Mouse (Mus musculus): ENCODE measurements around the gene Car10. TPM values are rescaled to one million over a fixed set of nuclear protein-coding genes. Genes with fewer than 3 reads are reported as not detected.

Gene Car10
- polyA plus RNA-seq, 1 experiment from 2014 or later: not detected

DNA sequence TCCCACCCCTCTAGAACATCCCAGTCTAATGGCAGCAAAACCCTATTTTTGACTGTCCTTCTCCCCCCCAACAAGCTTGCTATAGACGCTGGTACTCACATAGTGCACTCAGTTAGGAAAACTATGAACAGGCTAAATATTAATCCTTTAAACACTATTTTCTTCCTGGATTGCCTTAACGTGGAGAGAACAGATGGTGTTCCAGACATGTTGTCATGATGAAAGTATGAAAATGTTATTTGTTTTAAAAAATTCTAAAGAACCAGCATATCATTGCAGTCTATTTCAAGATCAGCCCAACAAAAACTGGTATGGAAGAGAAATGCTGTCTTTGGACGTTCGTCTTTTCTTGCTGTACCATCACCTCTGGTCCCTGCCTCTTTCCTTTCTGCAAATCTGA, 368.4 kb downstream of the Car10 start:
- DNase-seq (no peak), ATAC-seq (ENCODE audit: insufficient read depth) (no peak)
- WGBS: 68% methylated on average over 4 of the region's 4 CpGs
- H3K4me3 ChIP-seq (ENCODE audit: low read depth, low read length): no peak overlapping the region
- H3K4me2 ChIP-seq: no peak overlapping the region
- TF ChIP-seq CTCF (IDR thresholded peaks at IDR 0.05; ENCODE audit: low read depth): no peak
- no peak overlapping the region for H3K9ac ChIP-seq
- H3K27ac ChIP-seq (ENCODE audit: low read depth): no peak overlapping the region
- no peaks in the 10 kb centered on the region for H3K36me3 ChIP-seq (ENCODE audit: insufficient read depth)
- H3K4me1 ChIP-seq (ENCODE audit: insufficient read depth): no peaks in the 10 kb centered on the region
- H3K27me3 ChIP-seq (ENCODE audit: insufficient read depth, low read length): no peaks in the 10 kb centered on the region
- no peaks in the 10 kb centered on the region for H3K9me3 ChIP-seq (ENCODE audit: low read depth, low read length)

- no peaks in the 10 kb centered on the region for H3K4me1 ChIP-seq (ENCODE audit: insufficient read depth)
- H3K4me3 ChIP-seq (ENCODE audit: low read depth, low read length): no peak overlapping the region
- DNase-seq (no peak), ATAC-seq (ENCODE audit: insufficient read depth) (no peak)
- H3K9ac ChIP-seq: no peak overlapping the region
- H3K4me2 ChIP-seq: no peak overlapping the region
- no peaks in the 10 kb centered on the region for H3K9me3 ChIP-seq (ENCODE audit: low read depth, low read length)
- WGBS: 76% methylated on average over 3 of the region's 3 CpGs
- H3K27me3 ChIP-seq (ENCODE audit: insufficient read depth, low read length): no peaks in the 10 kb centered on the region
- H3K36me3 ChIP-seq (ENCODE audit: insufficient read depth): no peaks in the 10 kb centered on the region
- H3K27ac ChIP-seq (ENCODE audit: low read depth): no peak overlapping the region
- TF ChIP-seq CTCF (IDR thresholded peaks at IDR 0.05; ENCODE audit: low read depth): no peak
These were observed 369.9 kb downstream of the Car10 start for GRCm38 (mm10) chr11:93467711-93468110.

DNA sequence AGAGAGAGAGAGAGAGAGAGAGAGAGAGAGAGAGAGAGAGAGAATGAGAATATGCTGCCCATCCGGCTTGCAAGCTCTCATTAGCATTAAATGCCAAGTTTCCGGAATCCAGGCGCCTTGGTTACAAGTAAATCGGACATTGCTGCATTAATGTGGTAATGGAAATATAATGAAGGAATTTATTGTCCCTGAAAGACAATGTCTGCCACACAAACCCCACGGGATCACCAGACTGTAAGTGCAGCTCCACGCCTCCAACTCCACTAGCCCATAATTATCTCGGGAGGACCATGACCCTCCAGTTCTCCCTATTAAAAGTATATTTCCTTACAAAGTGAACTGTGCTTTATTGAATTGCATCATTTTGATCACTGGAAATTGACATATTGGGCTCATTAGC, 372.9 kb downstream of the Car10 start:
- 76% methylated on average over 7 of the region's 7 CpGs for WGBS
- DNase-seq: no peak
- Histone ChIP-seq H3K4me2 (no peak overlapping the region), H3K9ac (no peak overlapping the region), H3K9me3 (ENCODE audit: low read depth, low read length) (no peaks in the 10 kb centered on the region), H3K4me1 (ENCODE audit: insufficient read depth) (no peaks in the 10 kb centered on the region), H3K27me3 (ENCODE audit: insufficient read depth, low read length) (no peaks in the 10 kb centered on the region), H3K36me3 (ENCODE audit: insufficient read depth) (no peaks in the 10 kb centered on the region), H3K4me3 (ENCODE audit: low read depth, low read length) (no peak overlapping the region), H3K27ac (ENCODE audit: low read depth) (no peak overlapping the region)
- no peak for ATAC-seq (ENCODE audit: insufficient read depth)
- no peak for TF ChIP-seq CTCF (IDR thresholded peaks at IDR 0.05; ENCODE audit: low read depth)

DNA sequence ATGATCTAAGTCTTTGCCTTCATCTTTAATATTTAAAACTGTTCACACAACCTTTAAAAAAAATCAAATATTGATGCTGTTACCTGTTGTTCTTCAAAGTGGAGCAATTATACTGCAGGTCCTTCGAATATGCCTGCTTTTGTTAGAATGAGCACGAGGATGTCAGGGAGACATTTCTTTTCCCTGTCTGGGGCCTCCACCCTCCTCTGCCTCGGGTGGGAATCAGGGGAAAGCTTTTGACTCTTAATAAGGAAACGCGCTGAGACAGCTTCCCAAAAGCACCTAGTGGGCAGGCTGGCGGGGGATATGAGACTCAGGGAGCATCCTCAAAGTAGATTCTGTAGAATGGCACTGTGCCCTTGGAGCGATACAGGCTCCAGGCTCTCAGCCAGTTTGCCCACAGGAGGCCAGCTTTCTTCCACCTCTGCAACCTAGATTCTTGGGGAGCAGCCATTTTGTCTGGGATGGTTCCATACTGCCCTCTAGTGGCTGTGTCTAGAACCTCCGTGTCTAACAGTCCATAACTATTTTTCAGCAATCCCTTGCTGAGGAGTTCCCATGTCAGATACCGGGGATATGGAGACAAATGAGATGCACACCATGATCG, 373.8 kb downstream of the Car10 start:
- WGBS: 38% methylated on average over 10 of the region's 10 CpGs
- peak; percentile 90 for TF ChIP-seq CTCF (IDR thresholded peaks at IDR 0.05; ENCODE audit: low read depth)
- Histone ChIP-seq H3K9me3 (ENCODE audit: low read depth, low read length) (no peaks in the 10 kb centered on the region), H3K9ac (no peak overlapping the region), H3K4me3 (ENCODE audit: low read depth, low read length) (no peak overlapping the region), H3K4me1 (ENCODE audit: insufficient read depth) (no peaks in the 10 kb centered on the region), H3K36me3 (ENCODE audit: insufficient read depth) (no peaks in the 10 kb centered on the region), H3K4me2 (no peak overlapping the region), H3K27me3 (ENCODE audit: insufficient read depth, low read length) (no peaks in the 10 kb centered on the region), H3K27ac (ENCODE audit: low read depth) (no peak overlapping the region)
- ATAC-seq (ENCODE audit: insufficient read depth) (peak; percentile 74; the same call in 1 of the 2 replicates), DNase-seq (peak; percentile 88)

DNA sequence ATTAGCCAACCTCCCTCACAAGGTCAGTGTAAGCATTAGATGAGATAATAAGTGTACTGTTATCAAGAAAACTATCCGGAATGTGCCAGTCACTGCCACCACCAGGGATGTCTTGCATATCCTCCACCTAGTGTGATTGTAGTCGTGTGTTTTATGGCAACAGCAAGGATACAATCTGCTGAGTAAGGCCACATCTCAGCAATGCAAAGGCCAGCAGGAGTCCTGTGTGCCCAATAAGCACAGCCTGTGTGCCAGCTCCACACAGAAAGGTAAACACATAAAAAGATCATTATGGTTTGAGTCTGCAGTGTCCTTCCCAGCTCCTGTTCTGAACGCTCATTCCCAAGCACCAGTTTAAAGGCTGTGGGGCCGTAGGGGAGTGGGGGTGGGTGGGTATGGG, 386.8 kb downstream of the Car10 start:
- H3K9ac ChIP-seq: no peak overlapping the region
- ATAC-seq (ENCODE audit: insufficient read depth) (no peak), DNase-seq (no peak)
- no peaks in the 10 kb centered on the region for H3K9me3 ChIP-seq (ENCODE audit: low read depth, low read length)
- no peaks in the 10 kb centered on the region for H3K27me3 ChIP-seq (ENCODE audit: insufficient read depth, low read length)
- 65% methylated on average over 4 of the region's 4 CpGs for WGBS
- H3K4me3 ChIP-seq (ENCODE audit: low read depth, low read length): no peak overlapping the region
- TF ChIP-seq CTCF (IDR thresholded peaks at IDR 0.05; ENCODE audit: low read depth): no peak
- no peak overlapping the region for H3K27ac ChIP-seq (ENCODE audit: low read depth)
- no peak overlapping the region for H3K4me2 ChIP-seq
- H3K4me1 ChIP-seq (ENCODE audit: insufficient read depth): no peaks in the 10 kb centered on the region
- no peaks in the 10 kb centered on the region for H3K36me3 ChIP-seq (ENCODE audit: insufficient read depth)

DNA sequence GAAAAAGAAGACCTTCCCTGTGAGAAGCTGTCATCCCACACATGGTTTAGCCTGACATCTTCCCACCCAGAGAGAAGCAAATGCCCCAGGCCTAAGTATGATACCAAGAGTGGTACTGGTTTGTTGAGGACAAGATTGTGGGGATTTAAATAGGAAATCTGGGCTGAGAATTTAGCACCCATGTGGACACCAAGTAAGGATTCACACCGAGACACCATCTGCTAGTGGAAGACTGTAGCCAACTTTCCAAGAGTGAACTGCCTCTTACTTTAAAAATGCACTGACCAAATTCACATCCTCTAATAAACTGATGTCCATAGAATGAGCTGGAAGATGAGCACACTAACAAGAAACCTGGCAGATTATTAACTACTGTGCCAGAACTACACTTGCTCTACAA, 389.2 kb downstream of the Car10 start:
- Histone ChIP-seq H3K4me1 (ENCODE audit: insufficient read depth) (no peaks in the 10 kb centered on the region), H3K4me3 (ENCODE audit: low read depth, low read length) (no peak overlapping the region), H3K27ac (ENCODE audit: low read depth) (no peak overlapping the region), H3K36me3 (ENCODE audit: insufficient read depth) (no peaks in the 10 kb centered on the region), H3K9me3 (ENCODE audit: low read depth, low read length) (no peaks in the 10 kb centered on the region), H3K27me3 (ENCODE audit: insufficient read depth, low read length) (no peaks in the 10 kb centered on the region), H3K4me2 (no peak overlapping the region), H3K9ac (no peak overlapping the region)
- no peak for ATAC-seq (ENCODE audit: insufficient read depth)
- no peak for TF ChIP-seq CTCF (IDR thresholded peaks at IDR 0.05; ENCODE audit: low read depth)
- no peak for DNase-seq
- 81% methylated on average over 1 of the region's 1 CpGs for WGBS

- H3K9me3 ChIP-seq (ENCODE audit: low read depth, low read length): no peaks in the 10 kb centered on the region
- H3K36me3 ChIP-seq (ENCODE audit: insufficient read depth): no peaks in the 10 kb centered on the region
- H3K4me2 ChIP-seq: no peak overlapping the region
- H3K27ac ChIP-seq (ENCODE audit: low read depth): no peak overlapping the region
- no peak overlapping the region for H3K4me3 ChIP-seq (ENCODE audit: low read depth, low read length)
- no peaks in the 10 kb centered on the region for H3K4me1 ChIP-seq (ENCODE audit: insufficient read depth)
- H3K27me3 ChIP-seq (ENCODE audit: insufficient read depth, low read length): no peaks in the 10 kb centered on the region
- WGBS: 81% methylated on average over 3 of the region's 3 CpGs
- DNase-seq (no peak), ATAC-seq (ENCODE audit: insufficient read depth) (no peak)
- TF ChIP-seq CTCF (IDR thresholded peaks at IDR 0.05; ENCODE audit: low read depth): no peak
- H3K9ac ChIP-seq: no peak overlapping the region
These were observed 390.2 kb downstream of the Car10 start for GRCm38 (mm10) chr11:93487913-93488604.
